Mouse (Mus musculus) heart, embryonic 14.5 days (tissue): ENCODE results near the gene Apobec3. TPM values are rescaled to one million over a fixed set of nuclear protein-coding genes. Genes with fewer than 3 reads are reported as not detected.

Source experiments
- ATAC-seq: fragments of 200-750 bp; cut with Nextera tagmentation; 2 replicates; pipeline ENCODE4 v1.8.0; 2017; ENCODE audit warnings: low read depth, moderate TSS enrichment; ENCODE audit not compliant: insufficient number of reproducible peaks, insufficient read depth, low FRiP score
- H3K27ac ChIP-seq, 2 experiments: fragments of 200-500 bp in 1 of 2; fragments of 300-500 bp in 1 of 2; sonication (generic) in 1 of 2; replicated peaks in 1 of 2; 2 replicates each; pipeline ENCODE4 v1.5.1; 2012 to 2014; ENCODE audit warnings: low read depth in 2 of 2, low read length in 2 of 2, control low read depth in 1 of 2, mild to moderate bottlenecking in 1 of 2, mixed read lengths in 1 of 2; ENCODE audit not compliant: control insufficient read depth in 1 of 2, insufficient read depth in 1 of 2
- H3K27me3 ChIP-seq: fragments of 300-500 bp; sonication (generic); 2 replicates; pipeline ENCODE4 v1.6.1; 2014; ENCODE audit warnings: mild to moderate bottlenecking, low read length, control low read depth; ENCODE audit not compliant: control insufficient read depth, insufficient read depth
- H3K36me3 ChIP-seq: fragments of 300-500 bp; sonication (generic); 2 replicates; pipeline ENCODE4 v1.6.1; 2014; ENCODE audit warnings: mild to moderate bottlenecking, control low read depth, low read length, mixed read lengths; ENCODE audit not compliant: control insufficient read depth, insufficient read depth
- H3K4me1 ChIP-seq, 2 experiments: fragments of 200-500 bp in 1 of 2; fragments of 300-500 bp in 1 of 2; sonication (generic) in 1 of 2; 2 replicates each; pipeline ENCODE4 v1.6.1; 2012 to 2014; ENCODE audit warnings: low read length in 2 of 2, control low read depth in 1 of 2, mixed read lengths in 1 of 2; ENCODE audit not compliant: control insufficient read depth in 2 of 2, insufficient read depth in 2 of 2
- H3K4me2 ChIP-seq: fragments of 300-500 bp; sonication (generic); 2 replicates; pipeline ENCODE4 v1.6.1; 2014; ENCODE audit warnings: mild to moderate bottlenecking, low read length
- H3K4me3 ChIP-seq, 2 experiments: fragments of 200-500 bp in 1 of 2; fragments of 300-500 bp in 1 of 2; sonication (generic) in 1 of 2; 2 replicates each; pipeline ENCODE4 v1.5.1; 2012 to 2014; ENCODE audit warnings: low read length in 2 of 2, mild to moderate bottlenecking in 2 of 2, control low read depth in 1 of 2, low read depth in 1 of 2, moderate library complexity in 1 of 2; ENCODE audit not compliant: control insufficient read depth in 1 of 2, insufficient read depth in 1 of 2
- H3K9ac ChIP-seq: fragments of 300-500 bp; sonication (generic); 2 replicates; pipeline ENCODE4 v1.6.1; 2014; ENCODE audit warnings: mild to moderate bottlenecking, low read length
- H3K9me3 ChIP-seq: fragments of 300-500 bp; sonication (generic); 2 replicates; pipeline ENCODE4 v1.6.1; 2016; ENCODE audit warnings: low read length, control low read depth; ENCODE audit not compliant: control insufficient read depth
- WGBS: fragments of 180-500 bp; shearing (Covaris S2); extraction: QIAGEN DNeasy Blood & Tissue Kit; methylation state at CpG from one replicate; pipeline ENCODE4 v1.1.7; 2014; 5-methylcytosine and 5-hydroxymethylcytosine counted together
- polyA plus RNA-seq: library from polyadenylated mRNA; unstranded; fragments of >200 nt; fragmentation: Nextera tagmentation; extraction: Ambion mirVana; gene quantifications from 2 replicates; pipeline ENCODE4 v1.2.1, GENCODE M21; 2014

Gene Apobec3
- polyA plus RNA-seq, 1 experiment from 2014 or later, result 13.3 TPM

DNA sequence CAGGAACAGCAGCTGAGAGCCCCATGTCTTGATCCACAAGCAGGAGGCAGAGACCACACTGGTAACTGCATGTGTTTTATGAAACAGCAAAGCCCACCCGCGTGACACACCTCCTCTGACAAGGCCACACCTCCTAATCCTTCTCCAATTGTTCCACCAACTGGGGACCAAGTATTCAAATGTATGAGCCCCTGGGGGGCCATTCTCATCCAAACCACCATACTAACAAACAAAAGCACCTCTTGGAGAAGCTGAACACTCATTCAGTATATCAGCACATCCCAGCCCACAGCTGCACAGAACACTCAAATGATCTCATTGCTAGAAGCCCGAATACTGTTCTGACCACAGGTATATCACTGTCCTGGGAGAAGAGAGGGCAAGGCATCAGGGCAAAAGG is 52.1 kb downstream of the Apobec3 start:
- no peaks in the 10 kb centered on the region for H3K27me3 ChIP-seq
- no peak overlapping the region for H3K4me2 ChIP-seq
- no peaks in the 10 kb centered on the region for H3K36me3 ChIP-seq
- no peak for ATAC-seq
- WGBS, result 80% methylated on average over 3 of the region's 3 CpGs
- no peak overlapping the region for H3K27ac ChIP-seq
- no peaks in the 10 kb centered on the region for H3K4me1 ChIP-seq
- no peaks in the 10 kb centered on the region for H3K9me3 ChIP-seq
- no peak overlapping the region for H3K4me3 ChIP-seq
- H3K9ac ChIP-seq, result no peak overlapping the region

DNA sequence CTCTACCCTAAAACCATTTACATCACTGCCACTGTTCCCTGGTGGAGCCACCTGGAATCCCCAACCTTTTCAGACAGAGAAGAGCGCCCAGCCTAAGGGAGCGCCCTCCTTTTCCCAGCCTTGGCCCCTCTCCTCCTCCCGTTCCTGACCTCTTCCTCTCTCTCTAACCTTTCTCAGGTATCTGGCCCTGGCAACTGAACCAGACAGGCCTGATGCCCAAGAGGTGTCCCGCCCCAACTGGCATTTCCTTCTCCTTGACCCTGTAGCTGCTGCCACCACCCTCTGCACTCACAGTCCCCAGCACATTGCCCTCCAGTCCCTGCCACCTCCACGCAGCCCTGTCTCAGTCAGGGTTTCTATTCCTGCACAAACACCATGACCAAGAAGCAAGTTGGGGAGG is 53.5 kb downstream of the Apobec3 start:
- Histone ChIP-seq H3K9me3 (no peaks in the 10 kb centered on the region), H3K4me1 (peaks cover 5 to 6% of the 10 kb centered on the region in 2 experiments; a peak in 3 of 4 replicates), H3K27me3 (no peaks in the 10 kb centered on the region), H3K27ac (no peak overlapping the region), H3K4me2 (no peak overlapping the region), H3K9ac (no peak overlapping the region), H3K36me3 (no peaks in the 10 kb centered on the region), H3K4me3 (no peak overlapping the region)
- ATAC-seq, result no peak
- WGBS, result 79% methylated on average over 5 of the region's 5 CpGs

DNA sequence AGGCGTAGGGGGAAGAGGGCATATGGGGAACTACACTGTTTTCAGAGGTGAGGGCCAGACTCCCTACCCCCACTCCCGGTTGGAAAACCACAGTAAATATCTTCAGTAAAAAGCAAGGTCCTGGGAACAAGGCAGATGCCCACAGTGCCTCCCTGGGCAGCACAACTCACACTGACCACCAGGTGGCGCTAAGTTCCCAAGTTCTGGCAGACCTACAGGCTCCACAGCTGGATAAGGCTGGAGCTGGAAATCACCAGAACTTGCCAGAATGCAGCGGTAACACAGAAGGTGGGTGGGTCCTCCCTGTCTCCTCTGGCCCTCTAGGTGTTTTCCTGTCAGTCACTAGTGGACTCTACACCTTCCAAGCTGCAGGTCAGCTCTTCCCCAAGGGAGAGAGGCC is 54.6 kb downstream of the Apobec3 start:
- H3K36me3 ChIP-seq, result no peaks in the 10 kb centered on the region
- H3K4me3 ChIP-seq, result no peak overlapping the region
- H3K27ac ChIP-seq, result no peak overlapping the region
- 6% methylated on average over 4 of the region's 4 CpGs for WGBS
- no peak overlapping the region for H3K9ac ChIP-seq
- no peaks in the 10 kb centered on the region for H3K27me3 ChIP-seq
- no peak; the same call in 1 of the 2 replicates for ATAC-seq
- H3K4me1 ChIP-seq, result peaks cover 16 to 17% of the 10 kb centered on the region in 2 experiments
- H3K9me3 ChIP-seq, result no peaks in the 10 kb centered on the region
- no peak overlapping the region for H3K4me2 ChIP-seq

DNA sequence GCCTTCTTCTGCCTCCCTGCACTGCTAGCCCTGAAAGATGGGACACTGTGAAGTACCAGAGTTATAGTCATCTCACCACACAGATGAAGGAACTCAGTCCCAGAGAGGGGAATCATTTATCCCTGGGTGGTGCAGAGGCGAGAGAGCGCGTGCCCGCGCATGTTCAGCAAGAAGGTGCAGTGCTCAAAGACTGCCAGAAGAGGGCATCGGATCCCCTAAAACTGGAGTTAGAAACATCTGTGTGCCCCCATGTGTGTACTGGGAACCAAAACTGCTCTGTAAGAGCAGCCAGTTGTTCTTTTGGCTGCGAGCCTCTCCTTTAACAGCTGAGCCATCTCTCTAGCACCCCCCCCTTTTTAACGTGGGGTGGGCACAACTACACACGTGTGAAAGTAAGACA is 55.3 kb downstream of the Apobec3 start:
- no peak for ATAC-seq
- Histone ChIP-seq H3K36me3 (no peaks in the 10 kb centered on the region), H3K4me2 (no peak overlapping the region), H3K4me1 (peaks cover 23 to 24% of the 10 kb centered on the region in 2 experiments), H3K4me3 (no peak overlapping the region), H3K27me3 (no peaks in the 10 kb centered on the region), H3K9ac (no peak overlapping the region), H3K27ac (no peak overlapping the region), H3K9me3 (no peaks in the 10 kb centered on the region)
- WGBS, result 55% methylated on average over 9 of the region's 9 CpGs

DNA sequence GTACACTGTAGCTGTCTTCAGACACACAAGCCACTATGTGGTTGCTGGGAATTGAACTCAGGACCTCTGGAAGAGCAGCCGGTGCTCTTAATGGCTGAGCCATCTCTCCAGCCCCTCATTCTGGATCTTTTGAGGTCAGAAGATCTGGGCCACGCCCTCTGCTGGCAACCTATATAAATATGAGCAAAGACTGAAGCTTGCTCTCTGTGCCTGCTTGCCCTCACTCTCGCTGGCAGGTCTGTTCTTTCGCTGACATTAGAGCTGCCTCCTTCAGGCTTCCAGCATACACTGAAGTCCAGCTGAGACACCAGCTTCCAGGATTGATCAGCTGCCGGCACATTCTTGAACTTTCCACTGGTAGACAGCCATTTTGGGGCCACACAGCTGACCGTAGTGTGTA is 56.2 kb downstream of the Apobec3 start:
- no peak overlapping the region for H3K9ac ChIP-seq
- no peak overlapping the region for H3K27ac ChIP-seq
- peaks cover 32 to 33% of the 10 kb centered on the region in 2 experiments for H3K4me1 ChIP-seq
- no peak overlapping the region for H3K4me3 ChIP-seq
- H3K9me3 ChIP-seq, result no peaks in the 10 kb centered on the region
- WGBS, result 71% methylated on average over 6 of the region's 6 CpGs
- ATAC-seq, result no peak
- H3K4me2 ChIP-seq, result no peak overlapping the region
- no peaks in the 10 kb centered on the region for H3K27me3 ChIP-seq
- no peaks in the 10 kb centered on the region for H3K36me3 ChIP-seq

DNA sequence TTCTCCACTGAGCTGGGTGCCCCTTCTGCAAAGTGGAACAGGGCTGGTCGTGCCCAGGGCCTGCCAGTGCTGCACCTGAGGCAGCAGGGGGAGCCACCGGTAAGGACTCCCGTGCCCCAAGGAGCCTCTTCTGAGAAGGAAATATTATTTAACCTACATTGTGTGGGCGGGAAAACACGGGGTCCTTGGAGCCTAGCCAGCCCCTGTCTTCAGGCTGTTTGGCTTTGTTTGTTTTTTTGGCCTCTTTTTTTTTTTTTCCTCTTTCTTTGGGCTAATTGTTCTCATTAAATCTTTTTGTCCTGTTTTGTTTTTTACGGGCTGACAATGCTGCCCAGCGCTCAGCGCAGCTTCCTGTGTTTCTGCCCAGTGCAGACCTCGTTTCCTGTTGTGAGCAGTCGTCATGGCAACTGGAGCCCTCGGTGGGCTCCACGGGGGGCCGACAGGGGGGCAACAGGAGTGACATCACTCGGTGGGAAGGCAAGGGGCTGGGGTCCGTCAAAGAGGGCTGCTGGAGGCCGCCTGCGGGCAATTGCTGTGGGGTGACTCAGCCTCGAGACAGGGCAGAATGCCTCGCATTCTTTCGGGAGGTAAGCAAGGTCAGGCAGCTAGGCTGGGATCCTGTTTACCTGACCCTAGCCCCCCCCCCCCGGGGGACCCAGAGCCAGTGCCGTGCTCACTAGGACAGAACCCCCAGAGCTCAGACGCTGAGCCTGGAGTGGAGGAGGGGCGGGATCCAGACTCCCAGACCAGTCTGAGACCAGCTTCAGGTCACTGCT is 59.0 kb downstream of the Apobec3 start:
- no peaks in the 10 kb centered on the region for H3K9me3 ChIP-seq
- 2% methylated on average over 23 of the region's 24 CpGs for WGBS
- H3K4me2 ChIP-seq, result peak overlapping the region; percentile 66
- H3K4me1 ChIP-seq, result peaks cover 37% of the 10 kb centered on the region in 2 experiments
- H3K4me3 ChIP-seq, result peak overlapping the region; percentile 24 to 26; a peak in 3 of 4 replicates
- H3K36me3 ChIP-seq, result no peaks in the 10 kb centered on the region
- peak overlapping the region; percentile 5 to 62; a peak in 3 of 4 replicates for H3K27ac ChIP-seq
- ATAC-seq, result no peak; the same call in 1 of the 2 replicates
- no peaks in the 10 kb centered on the region for H3K27me3 ChIP-seq
- H3K9ac ChIP-seq, result peak overlapping the region; percentile 47; the same call in 1 of the 2 replicates

DNA sequence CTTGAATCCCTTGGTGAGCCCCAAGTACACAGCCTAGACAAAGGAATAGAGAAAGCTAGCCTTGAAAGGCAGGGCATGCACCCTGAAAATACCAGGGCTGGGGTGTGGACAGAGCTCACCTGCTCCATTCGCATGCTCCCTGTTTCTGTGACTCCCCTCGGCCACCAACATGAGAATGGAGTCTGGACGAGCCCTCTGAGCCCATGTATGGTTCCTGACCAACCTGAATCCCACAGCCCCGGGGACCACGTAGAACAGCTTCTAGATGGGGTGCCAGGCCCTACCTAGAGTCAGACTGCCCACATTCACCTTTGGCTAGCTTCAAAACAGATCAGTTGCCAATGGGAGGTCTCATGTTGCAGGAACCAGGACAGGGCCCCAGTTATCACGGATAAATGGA is 59.8 kb downstream of the Apobec3 start:
- H3K27ac ChIP-seq, result peak overlapping the region in 1 of 2 experiments; percentile 62; a peak in 2 of 4 replicates
- H3K4me1 ChIP-seq, result peaks cover 37% of the 10 kb centered on the region in 2 experiments
- H3K27me3 ChIP-seq, result no peaks in the 10 kb centered on the region
- H3K9ac ChIP-seq, result peak overlapping the region; percentile 7; the same call in 1 of the 2 replicates
- H3K4me2 ChIP-seq, result 0 out of 2 replicates have a peak overlapping the region, but pooled peaks have one; percentile 36
- no peak overlapping the region for H3K4me3 ChIP-seq
- no peaks in the 10 kb centered on the region for H3K36me3 ChIP-seq
- no peak for ATAC-seq
- WGBS, result 67% methylated on average over 6 of the region's 6 CpGs
- no peaks in the 10 kb centered on the region for H3K9me3 ChIP-seq
